Mouse (Mus musculus) hindbrain, embryonic 15.5 days (tissue): ENCODE results near the gene Gfap. TPM values are rescaled to one million over a fixed set of nuclear protein-coding genes. Genes with fewer than 3 reads are reported as not detected.
A peak's percentile ranks its signal among the peaks of the same experiment; 100 is the strongest.

Experiments
- ATAC-seq: fragments of 200-750 bp; cut with Nextera tagmentation; 2 replicates; pipeline ENCODE4 v1.8.0; 2017; ENCODE audit warnings: low read depth, moderate number of reproducible peaks, moderate TSS enrichment; ENCODE audit not compliant: low FRiP score
- H3K27ac ChIP-seq: fragments of 300-500 bp; sonication (generic); replicated peaks from 2 replicates; pipeline ENCODE4 v1.5.1; 2015; ENCODE audit warnings: mild to moderate bottlenecking, inconsistent platforms
- H3K27me3 ChIP-seq: fragments of 300-500 bp; sonication (generic); 2 replicates; pipeline ENCODE4 v1.6.1; 2015; ENCODE audit warnings: control low read depth, inconsistent platforms
- H3K36me3 ChIP-seq: fragments of 300-500 bp; sonication (generic); 2 replicates; pipeline ENCODE4 v1.6.1; 2015; ENCODE audit warnings: control low read depth, inconsistent platforms
- H3K4me1 ChIP-seq: fragments of 300-500 bp; sonication (generic); replicated peaks from 2 replicates; pipeline ENCODE4 v1.6.1; 2015; ENCODE audit warnings: control low read depth, inconsistent platforms
- H3K4me2 ChIP-seq: fragments of 300-500 bp; sonication (generic); 2 replicates; pipeline ENCODE4 v1.6.1; 2015; ENCODE audit warnings: moderate library complexity, mild to moderate bottlenecking, inconsistent platforms
- H3K4me3 ChIP-seq: fragments of 300-500 bp; sonication (generic); 2 replicates; pipeline ENCODE4 v1.5.1; 2015; ENCODE audit warnings: mild to moderate bottlenecking, inconsistent platforms
- H3K9ac ChIP-seq: fragments of 300-500 bp; sonication (generic); 2 replicates; pipeline ENCODE4 v1.6.1; 2015; ENCODE audit warnings: inconsistent platforms
- H3K9me3 ChIP-seq: fragments of 300-500 bp; sonication (generic); 2 replicates; pipeline ENCODE4 v1.6.1; 2016; ENCODE audit warnings: control low read depth, inconsistent platforms
- WGBS: fragments of 180-500 bp; shearing (Covaris S2); methylation state at CpG from one replicate; pipeline ENCODE4 v1.1.7; 2015; 5-methylcytosine and 5-hydroxymethylcytosine counted together
- polyA plus RNA-seq: library from polyadenylated mRNA; unstranded; fragments of >200 nt; fragmentation: Nextera tagmentation; extraction: Ambion mirVana; gene quantifications from 2 replicates; pipeline ENCODE4 v1.2.1, GENCODE M21; 2015

Gfap gene
- polyA plus RNA-seq, result 1.8 and 1.9 TPM in 2 replicates

- H3K27me3 ChIP-seq, result peaks cover 5% of the 10 kb centered on the region; the same call in 1 of the 2 replicates
- no peak within 1 kb of the TSS for H3K4me3 ChIP-seq
- H3K9ac ChIP-seq, result no peak within 1 kb of the TSS
- no peak within 1 kb of the TSS for H3K4me2 ChIP-seq
- 0 out of 2 replicates have a peak, but pooled peaks have one; percentile 31 for ATAC-seq
- WGBS, result 10% methylated on average over 7 of the region's 7 CpGs
- peaks cover 19% of the 10 kb centered on the region for H3K4me1 ChIP-seq
- H3K9me3 ChIP-seq, result no peaks in the 10 kb centered on the region
- no peaks in the 10 kb centered on the region for H3K36me3 ChIP-seq
- no peak within 1 kb of the TSS for H3K27ac ChIP-seq
These were observed at the start of gene Gfap for GRCm38 (mm10) chr11:102900763-102901162. Gene Gfap, minus strand, starts transcription at chr11:102900912.

DNA sequence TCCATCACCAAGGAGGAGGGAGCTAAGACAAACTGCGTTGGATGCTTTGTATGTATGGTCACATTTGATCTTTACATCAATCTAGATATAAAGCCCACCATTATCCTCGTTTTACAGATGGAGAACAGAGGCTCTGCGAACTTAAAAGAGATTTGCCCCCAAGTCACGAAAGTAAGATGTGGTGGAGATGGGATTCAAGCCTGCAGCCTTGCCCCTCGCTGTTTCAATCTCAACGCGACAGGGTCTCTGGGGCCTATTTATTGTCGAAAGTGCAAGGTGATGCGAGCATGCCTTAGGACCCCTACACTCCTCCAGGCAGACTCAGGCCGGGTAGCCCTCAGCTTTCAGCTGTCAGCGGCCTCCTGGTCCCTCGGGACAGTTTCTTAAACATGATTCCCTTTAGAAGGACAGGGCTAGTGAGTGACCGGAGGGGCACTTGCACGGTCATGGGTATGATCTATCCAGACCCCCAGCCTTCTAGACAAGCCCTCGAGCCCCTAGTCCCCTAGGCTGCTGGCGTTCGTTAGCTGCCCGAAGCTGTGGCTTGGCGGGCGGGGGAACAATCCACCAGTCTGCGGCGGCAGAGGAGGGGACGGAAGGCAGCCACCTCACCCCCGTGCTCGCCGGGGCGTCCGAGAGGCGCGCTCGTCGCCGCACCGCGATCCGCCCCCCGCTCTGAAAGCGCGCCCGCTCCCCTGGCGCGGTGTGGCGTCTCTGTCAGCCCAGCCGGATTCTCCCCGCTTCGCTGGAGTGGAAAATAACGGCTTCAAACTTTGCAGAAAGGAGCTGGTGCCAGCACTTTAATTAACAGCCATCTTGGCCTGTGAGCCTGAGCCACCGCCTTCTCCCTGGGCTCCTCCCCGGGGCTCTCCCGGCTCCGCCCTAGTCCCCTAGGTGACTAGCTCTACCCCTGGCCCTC lies 47.6 kb upstream of the Gfap start:
- 1% methylated on average over 51 of the region's 51 CpGs for WGBS
- peak overlapping the region; percentile 38 for H3K4me3 ChIP-seq
- H3K36me3 ChIP-seq, result no peaks in the 10 kb centered on the region
- H3K27ac ChIP-seq, result no peak overlapping the region
- peaks cover 41% of the 10 kb centered on the region for H3K4me1 ChIP-seq
- ATAC-seq, result no peak
- peaks cover 67% of the 10 kb centered on the region for H3K27me3 ChIP-seq
- H3K4me2 ChIP-seq, result peak overlapping the region; percentile 68
- peak overlapping the region; percentile 34; the same call in 1 of the 2 replicates for H3K9ac ChIP-seq
- no peaks in the 10 kb centered on the region for H3K9me3 ChIP-seq

DNA sequence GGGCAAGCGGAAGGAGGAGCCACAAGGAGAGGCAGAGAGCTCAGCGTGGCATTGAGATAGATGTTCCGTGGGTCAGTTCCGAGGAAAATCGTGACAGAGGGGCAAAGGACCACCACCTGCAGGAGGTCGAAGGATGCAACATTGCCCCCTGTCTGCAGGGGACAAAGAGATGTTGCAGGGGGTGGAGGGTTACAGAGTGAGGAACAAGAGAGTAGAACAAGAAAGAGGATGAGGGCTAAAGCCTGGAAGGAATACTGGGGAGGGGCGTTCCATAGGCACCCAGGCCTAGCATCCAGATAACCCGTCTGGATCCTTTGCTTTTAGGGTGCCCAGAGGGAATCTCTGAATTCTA lies 46.3 kb upstream of the Gfap start:
- peaks cover 79% of the 10 kb centered on the region for H3K27me3 ChIP-seq
- no peaks in the 10 kb centered on the region for H3K36me3 ChIP-seq
- no peak for ATAC-seq
- peak overlapping the region; percentile 56 for H3K4me2 ChIP-seq
- H3K9ac ChIP-seq, result no peak overlapping the region
- H3K4me3 ChIP-seq, result peak overlapping the region; percentile 34
- no peaks in the 10 kb centered on the region for H3K9me3 ChIP-seq
- 6% methylated on average over 8 of the region's 8 CpGs for WGBS
- H3K27ac ChIP-seq, result no peak overlapping the region
- H3K4me1 ChIP-seq, result peaks cover 41% of the 10 kb centered on the region

DNA sequence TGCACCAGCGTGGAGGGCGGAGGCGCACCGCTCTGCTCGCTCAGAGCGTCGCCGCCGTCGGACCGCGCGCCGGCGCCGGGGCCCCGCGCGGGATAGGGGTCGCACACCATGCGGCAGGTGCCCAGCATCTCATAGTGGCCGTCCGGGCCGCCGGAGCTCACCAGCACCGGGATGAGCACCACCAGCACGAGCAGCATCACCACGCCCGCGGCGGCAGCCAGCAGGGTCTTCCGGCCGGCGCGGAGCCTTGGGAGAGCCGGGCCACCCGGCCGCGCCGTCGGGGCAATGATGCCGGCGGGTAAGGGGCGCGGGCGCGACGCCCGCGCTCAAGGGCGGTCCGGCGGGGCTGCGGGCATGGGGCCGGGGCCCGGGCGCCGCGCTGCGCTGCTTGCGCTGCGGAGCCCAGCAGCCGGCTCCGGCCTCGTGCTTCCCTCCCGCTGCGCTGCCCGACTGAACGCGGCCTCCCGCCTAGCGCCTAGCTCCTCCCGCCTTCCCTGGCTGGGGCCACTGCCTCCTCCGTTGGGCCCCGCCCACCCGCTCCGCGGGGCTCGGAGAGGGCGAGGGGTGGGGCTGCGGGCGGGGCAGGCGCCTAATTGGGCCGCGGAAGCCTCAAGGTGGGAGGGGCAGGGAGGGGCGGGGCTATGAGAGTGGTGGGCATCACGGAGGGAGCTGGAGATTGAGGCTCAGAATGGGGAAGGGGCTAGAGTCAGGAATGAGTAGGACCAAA lies 45.7 kb upstream of the Gfap start, which contains the start of gene C1ql1:
Gene C1ql1 (minus strand): TSS at position 424 of the 727 bp plus-strand sequence.
- peak within 1 kb of the TSS; percentile 56 for H3K4me2 ChIP-seq
- H3K36me3 ChIP-seq, result no peaks in the 10 kb centered on the region
- under 1% methylated on average over 75 of the region's 87 CpGs for WGBS
- H3K9me3 ChIP-seq, result no peaks in the 10 kb centered on the region
- no peak within 1 kb of the TSS for H3K27ac ChIP-seq
- peak; percentile 64; the same call in 1 of the 2 replicates for ATAC-seq
- peaks cover 74% of the 10 kb centered on the region for H3K27me3 ChIP-seq
- H3K4me3 ChIP-seq, result peak within 1 kb of the TSS; percentile 34
- peaks cover 41% of the 10 kb centered on the region for H3K4me1 ChIP-seq
- H3K9ac ChIP-seq, result peak within 1 kb of the TSS; percentile 20; the same call in 1 of the 2 replicates

GRCm38 (mm10) chr11:102945306-102946264 lies 44.9 kb upstream of the Gfap start:
- Histone ChIP-seq H3K4me1 (peaks cover 41% of the 10 kb centered on the region), H3K27ac (no peak overlapping the region), H3K9me3 (no peaks in the 10 kb centered on the region), H3K27me3 (peaks cover 67% of the 10 kb centered on the region), H3K4me3 (peak overlapping the region; percentile 34), H3K4me2 (peak overlapping the region; percentile 56), H3K9ac (peak overlapping the region; percentile 20; the same call in 1 of the 2 replicates), H3K36me3 (no peaks in the 10 kb centered on the region)
- 2% methylated on average over 54 of the region's 54 CpGs for WGBS
- ATAC-seq, result no peak

GRCm38 (mm10) chr11:102941236-102941635 lies 40.5 kb upstream of the Gfap start:
- peaks cover 51% of the 10 kb centered on the region for H3K27me3 ChIP-seq
- H3K4me3 ChIP-seq, result no peak overlapping the region

DNA sequence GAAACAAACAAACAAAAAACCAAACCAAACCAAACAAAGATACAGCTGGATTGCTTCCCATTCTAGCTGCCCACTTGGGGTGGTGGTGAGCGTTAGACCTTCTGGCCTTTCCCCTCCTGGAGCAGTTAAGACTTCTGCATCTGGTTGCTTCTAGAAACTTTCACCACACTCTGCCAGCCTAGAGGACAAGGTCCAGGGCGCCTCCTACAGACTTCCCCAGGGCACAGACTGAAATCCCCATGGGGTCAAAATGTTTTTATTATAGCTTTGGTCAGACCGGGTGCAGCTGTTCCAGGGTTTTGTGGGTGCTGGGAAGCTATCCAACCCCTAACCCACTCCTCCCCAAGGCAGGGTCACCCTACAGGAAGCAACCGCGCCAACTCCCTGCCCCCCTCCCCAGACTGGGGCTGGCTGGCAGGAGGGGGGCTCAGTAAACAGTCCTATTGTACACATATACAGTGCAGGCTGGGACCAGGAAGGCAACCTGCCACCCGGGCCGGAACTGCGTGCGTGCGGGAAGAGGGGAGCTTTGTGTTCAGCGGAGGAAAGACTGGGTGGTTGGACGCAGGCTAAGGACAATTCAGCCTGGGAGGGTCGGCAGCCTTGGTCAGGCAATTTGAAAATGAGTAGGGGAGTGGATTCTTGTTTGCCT lies 38.4 kb upstream of the Gfap start:
- H3K36me3 ChIP-seq, result no peaks in the 10 kb centered on the region
- no peak overlapping the region for H3K9ac ChIP-seq
- no peak for ATAC-seq
- peak overlapping the region; percentile 26; the same call in 1 of the 2 replicates for H3K4me2 ChIP-seq
- no peaks in the 10 kb centered on the region for H3K9me3 ChIP-seq
- peaks cover 30% of the 10 kb centered on the region for H3K27me3 ChIP-seq
- H3K4me3 ChIP-seq, result no peak overlapping the region
- H3K4me1 ChIP-seq, result peaks cover 14% of the 10 kb centered on the region
- no peak overlapping the region for H3K27ac ChIP-seq
- WGBS, result 32% methylated on average over 13 of the region's 13 CpGs

More at GRCm38 (mm10) chr11:102941236-102941635, 40.5 kb upstream of the Gfap start:
- WGBS, result 42% methylated on average over 6 of the region's 6 CpGs
- Histone ChIP-seq H3K9me3 (no peaks in the 10 kb centered on the region), H3K4me1 (peaks cover 29% of the 10 kb centered on the region), H3K4me2 (no peak overlapping the region), H3K36me3 (no peaks in the 10 kb centered on the region), H3K9ac (no peak overlapping the region), H3K27ac (no peak overlapping the region)
- no peak for ATAC-seq

GRCm38 (mm10) chr11:102937529-102938182 lies 36.9 kb upstream of the Gfap start:
- Histone ChIP-seq H3K4me1 (peaks cover 14% of the 10 kb centered on the region), H3K4me2 (no peak overlapping the region), H3K9me3 (no peaks in the 10 kb centered on the region), H3K27me3 (peaks cover 16% of the 10 kb centered on the region), H3K27ac (no peak overlapping the region), H3K9ac (no peak overlapping the region), H3K36me3 (no peaks in the 10 kb centered on the region), H3K4me3 (no peak overlapping the region)
- ATAC-seq, result peak; percentile 64; the same call in 1 of the 2 replicates
- 31% methylated on average over 3 of the region's 3 CpGs for WGBS

DNA sequence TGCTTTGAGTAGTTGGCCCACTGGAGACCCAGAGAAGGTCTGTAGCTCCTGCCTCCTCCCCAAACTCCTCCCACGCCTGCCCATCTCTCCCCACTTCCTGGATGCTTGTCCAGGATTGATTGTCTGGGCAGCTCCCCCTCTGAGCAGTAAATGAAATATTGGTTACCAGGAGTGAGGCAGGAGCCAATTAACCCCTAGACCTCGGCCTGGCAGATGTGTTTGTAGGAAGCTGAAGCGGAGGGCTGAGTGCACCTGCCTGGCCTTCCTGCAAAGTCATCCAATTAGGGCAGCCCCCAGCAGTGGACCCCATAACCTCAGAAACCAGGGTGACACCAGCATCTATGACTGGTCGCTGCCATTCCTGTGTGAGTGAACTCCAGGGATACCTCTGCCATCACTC lies 35.6 kb upstream of the Gfap start:
- Histone ChIP-seq H3K9me3 (no peaks in the 10 kb centered on the region), H3K27ac (no peak overlapping the region), H3K9ac (no peak overlapping the region), H3K36me3 (no peaks in the 10 kb centered on the region), H3K4me2 (no peak overlapping the region), H3K4me1 (peaks cover 14% of the 10 kb centered on the region), H3K4me3 (no peak overlapping the region), H3K27me3 (peaks cover 11% of the 10 kb centered on the region; the same call in 1 of the 2 replicates)
- WGBS, result 41% methylated on average over 4 of the region's 4 CpGs
- ATAC-seq, result no peak

- Histone ChIP-seq H3K27ac (no peak overlapping the region), H3K4me1 (no peaks in the 10 kb centered on the region), H3K9me3 (no peaks in the 10 kb centered on the region), H3K4me3 (no peak overlapping the region), H3K36me3 (no peaks in the 10 kb centered on the region), H3K4me2 (no peak overlapping the region), H3K27me3 (no peaks in the 10 kb centered on the region), H3K9ac (no peak overlapping the region)
- no peak for ATAC-seq
- 88% methylated on average over 10 of the region's 10 CpGs for WGBS
These were observed 30.0 kb upstream of the Gfap start for GRCm38 (mm10) chr11:102930672-102931071.
